Mouse (Mus musculus) heart, postnatal 0 days (tissue): ENCODE data around the gene Clstn3.

Source experiments
- CTCF ChIP-seq: IDR thresholded peaks from 2 replicates; pipeline ENCODE4 v1.5.1; 2016; ENCODE audit warnings: antibody characterized with exemption, control low read depth, low read depth
- EP300 ChIP-seq: IDR thresholded peaks from 2 replicates; pipeline ENCODE4 v1.6.1; 2016; ENCODE audit warnings: antibody characterized with exemption, low read depth

GRCm38 (mm10) chr6:124471121-124471520 lies 6.5 kb upstream of the Clstn3 start:
- TF ChIP-seq EP300, result no peak
- TF ChIP-seq CTCF, result no peak
